Mouse (Mus musculus): ENCODE results near the gene Kif3c. TPM values are rescaled to one million over a fixed set of nuclear protein-coding genes. Genes with fewer than 3 reads are reported as not detected.
A peak's percentile ranks its signal among the peaks of the same experiment; 100 is the strongest.

Gene Kif3c
- total and polyA plus RNA-seq, 3 experiments: 2.5 to 5.6 TPM; not detected in 1

DNA sequence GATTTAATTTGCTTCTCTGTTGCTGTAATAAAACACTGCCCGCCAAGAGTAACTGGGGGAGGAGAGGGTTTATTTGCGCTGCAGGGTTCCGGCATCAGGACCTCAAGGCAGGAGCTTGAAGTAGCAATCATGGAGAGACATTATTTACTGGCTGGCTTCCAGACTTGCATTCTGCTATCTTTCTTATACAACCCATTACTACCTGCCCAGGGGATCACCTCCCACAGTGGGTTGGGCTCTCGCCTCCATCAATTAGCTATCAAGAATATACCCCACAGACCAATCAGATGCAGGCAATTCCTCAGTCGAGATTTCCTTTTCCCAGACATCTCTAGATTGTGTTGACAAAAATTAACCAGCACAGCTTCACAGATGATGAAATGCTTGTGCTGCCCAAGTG, 856 bp upstream of the Kif3c start:
- Histone ChIP-seq H3K9me3 (replicated peaks; ENCODE audit: insufficient read depth, low read length) (no peaks in the 10 kb centered on the region), H3K4me3 (ENCODE audit: control insufficient read depth in 1 of 2, insufficient read depth in 1 of 2, low read depth in 2 of 2, low read length in 2 of 2) (no peak overlapping the region), H3K27ac (ENCODE audit: control insufficient read depth, low read depth, low read length) (no peak overlapping the region), H3K79me2 (ENCODE audit: control insufficient read depth, insufficient read depth, low read length, poor library complexity) (no peaks in the 10 kb centered on the region), H3K4me1 (ENCODE audit: control insufficient read depth in 1 of 2, insufficient read depth in 2 of 2, low read length in 2 of 2) (no peaks in the 10 kb centered on the region), H3K36me3 (ENCODE audit: control insufficient read depth in 1 of 2, insufficient read depth in 2 of 2, low read length in 2 of 2) (no peaks in the 10 kb centered on the region), H3K27me3 (ENCODE audit: control insufficient read depth in 1 of 2, insufficient read depth in 2 of 2, low read length in 2 of 2) (no peaks in the 10 kb centered on the region), H3K9ac (ENCODE audit: control insufficient read depth, low read depth, low read length, poor library complexity, severe bottlenecking) (no peak overlapping the region)
- no peak for TF ChIP-seq UBTF (IDR thresholded peaks at IDR 0.05; ENCODE audit: borderline replicate concordance, insufficient read depth, low read depth, low read length)
- TF ChIP-seq POLR2AphosphoS5 (IDR thresholded peaks at IDR 0.05; ENCODE audit: borderline replicate concordance, low read depth, low read length): no peak
- TF ChIP-seq KAT2A (conservative IDR thresholded peaks at IDR 0.05; ENCODE audit: low read depth, low read length): no peak
- TF ChIP-seq CHD2 (IDR thresholded peaks at IDR 0.05; ENCODE audit: low read length): no peak
- no peak for TF ChIP-seq ZMIZ1 (IDR thresholded peaks at IDR 0.05; ENCODE audit: low read depth, low read length)
- TF ChIP-seq TCF12 (IDR thresholded peaks at IDR 0.05; ENCODE audit: low read depth, low read length): no peak
- no peak for TF ChIP-seq MAX (IDR thresholded peaks at IDR 0.05; ENCODE audit: low read length)
- no peak for TF ChIP-seq ZKSCAN1 (IDR thresholded peaks at IDR 0.05; ENCODE audit: low read depth, low read length)
- TF ChIP-seq POLR2AphosphoS2 (IDR thresholded peaks at IDR 0.05; ENCODE audit: low read length): no peak
- TF ChIP-seq RCOR1 (IDR thresholded peaks at IDR 0.05; ENCODE audit: low read depth, low read length): no peak
- TF ChIP-seq TAL1 (IDR thresholded peaks at IDR 0.05; ENCODE audit: low read length): no peak
- no peak for TF ChIP-seq CTCF (IDR thresholded peaks at IDR 0.05 in 2 of 3, conservative IDR thresholded peaks at IDR 0.05 in 1 of 3; ENCODE audit: control insufficient read depth in 1 of 3, insufficient read depth in 1 of 3, low read depth in 2 of 3, low read length in 3 of 3, poor library complexity in 1 of 3, severe bottlenecking in 1 of 3)
- no peak for DNase-seq (ENCODE audit: low read depth, low spot score)

DNA sequence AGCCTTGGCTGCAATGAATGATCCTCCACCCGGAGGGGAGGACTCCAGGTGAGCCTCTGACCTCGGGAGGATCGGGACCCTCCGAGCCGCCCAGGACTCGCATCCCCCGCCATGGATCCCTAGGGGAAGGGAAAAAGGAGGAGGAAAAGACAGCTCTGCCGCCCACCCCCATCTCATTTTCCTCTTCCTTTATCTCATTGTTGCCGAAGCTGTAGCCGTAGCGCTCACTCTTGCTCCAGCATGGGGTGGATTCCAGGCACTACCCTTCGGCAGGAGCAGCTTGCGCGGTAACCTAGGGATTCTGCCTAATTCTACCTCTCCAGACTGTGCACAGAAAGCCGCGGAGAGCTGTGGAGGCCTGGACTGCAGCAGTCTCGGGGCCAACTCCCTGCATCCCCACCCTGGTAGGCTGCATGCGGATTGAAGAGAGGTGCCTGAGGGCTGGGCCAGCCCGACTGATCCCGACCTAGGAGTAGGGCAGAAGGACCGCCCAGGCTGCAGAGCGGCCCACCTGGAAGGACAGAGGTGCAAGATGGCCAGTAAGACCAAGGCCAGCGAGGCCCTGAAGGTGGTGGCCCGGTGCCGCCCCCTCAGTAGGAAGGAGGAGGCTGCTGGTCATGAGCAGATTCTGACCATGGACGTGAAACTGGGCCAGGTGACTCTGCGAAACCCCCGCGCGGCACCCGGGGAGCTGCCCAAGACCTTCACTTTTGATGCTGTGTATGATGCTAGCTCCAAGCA, 687 bp downstream of the Kif3c start:
- TF ChIP-seq SIN3A (IDR thresholded peaks at IDR 0.05; ENCODE audit: low read length) (no peak), ZC3H11A (IDR thresholded peaks at IDR 0.05; ENCODE audit: low read depth, low read length) (no peak), TAL1 (IDR thresholded peaks at IDR 0.05; ENCODE audit: low read length) (no peak), E2F4 (IDR thresholded peaks at IDR 0.05; ENCODE audit: borderline replicate concordance, low read depth, low read length) (no peak), MAZ (IDR thresholded peaks at IDR 0.05; ENCODE audit: low read depth, low read length) (no peak), POLR2AphosphoS2 (IDR thresholded peaks at IDR 0.05; ENCODE audit: low read length) (no peak), MAFK (IDR thresholded peaks at IDR 0.05; ENCODE audit: borderline replicate concordance, low read depth, low read length) (no peak), SMC3 (IDR thresholded peaks at IDR 0.05; ENCODE audit: low read depth, low read length) (no peak), MXI1 (IDR thresholded peaks at IDR 0.05; ENCODE audit: low read depth, low read length) (no peak), TBP (IDR thresholded peaks at IDR 0.05; ENCODE audit: low read depth, low read length) (no peak), MAX (IDR thresholded peaks at IDR 0.05; ENCODE audit: low read length) (no peak), UBTF (IDR thresholded peaks at IDR 0.05; ENCODE audit: borderline replicate concordance, insufficient read depth, low read depth, low read length) (no peak), MYB (IDR thresholded peaks at IDR 0.05; ENCODE audit: low read depth, low read length) (no peak)

More for the DNA sequence above, 687 bp downstream of the Kif3c start:
- peak; percentile 33 for DNase-seq (ENCODE audit: low read depth, low spot score)
- Histone ChIP-seq H3K27ac (ENCODE audit: control insufficient read depth, low read depth, low read length) (no peak overlapping the region), H3K4me3 (ENCODE audit: control insufficient read depth in 1 of 2, insufficient read depth in 1 of 2, low read depth in 2 of 2, low read length in 2 of 2) (peak overlapping the region; percentile 85 to 95), H3K36me3 (ENCODE audit: control insufficient read depth in 1 of 2, insufficient read depth in 2 of 2, low read length in 2 of 2) (no peaks in the 10 kb centered on the region), H3K9me3 (replicated peaks; ENCODE audit: insufficient read depth, low read length) (no peaks in the 10 kb centered on the region), H3K27me3 (ENCODE audit: control insufficient read depth in 1 of 2, insufficient read depth in 2 of 2, low read length in 2 of 2) (no peaks in the 10 kb centered on the region), H3K4me1 (ENCODE audit: control insufficient read depth in 1 of 2, insufficient read depth in 2 of 2, low read length in 2 of 2) (no peaks in the 10 kb centered on the region), H3K9ac (ENCODE audit: control insufficient read depth, low read depth, low read length, poor library complexity, severe bottlenecking) (peak overlapping the region; percentile 71), H3K79me2 (ENCODE audit: control insufficient read depth, insufficient read depth, low read length, poor library complexity) (no peaks in the 10 kb centered on the region)
